Mouse (Mus musculus): ENCODE data around the gene Fth1.

Gene Fth1

DNA sequence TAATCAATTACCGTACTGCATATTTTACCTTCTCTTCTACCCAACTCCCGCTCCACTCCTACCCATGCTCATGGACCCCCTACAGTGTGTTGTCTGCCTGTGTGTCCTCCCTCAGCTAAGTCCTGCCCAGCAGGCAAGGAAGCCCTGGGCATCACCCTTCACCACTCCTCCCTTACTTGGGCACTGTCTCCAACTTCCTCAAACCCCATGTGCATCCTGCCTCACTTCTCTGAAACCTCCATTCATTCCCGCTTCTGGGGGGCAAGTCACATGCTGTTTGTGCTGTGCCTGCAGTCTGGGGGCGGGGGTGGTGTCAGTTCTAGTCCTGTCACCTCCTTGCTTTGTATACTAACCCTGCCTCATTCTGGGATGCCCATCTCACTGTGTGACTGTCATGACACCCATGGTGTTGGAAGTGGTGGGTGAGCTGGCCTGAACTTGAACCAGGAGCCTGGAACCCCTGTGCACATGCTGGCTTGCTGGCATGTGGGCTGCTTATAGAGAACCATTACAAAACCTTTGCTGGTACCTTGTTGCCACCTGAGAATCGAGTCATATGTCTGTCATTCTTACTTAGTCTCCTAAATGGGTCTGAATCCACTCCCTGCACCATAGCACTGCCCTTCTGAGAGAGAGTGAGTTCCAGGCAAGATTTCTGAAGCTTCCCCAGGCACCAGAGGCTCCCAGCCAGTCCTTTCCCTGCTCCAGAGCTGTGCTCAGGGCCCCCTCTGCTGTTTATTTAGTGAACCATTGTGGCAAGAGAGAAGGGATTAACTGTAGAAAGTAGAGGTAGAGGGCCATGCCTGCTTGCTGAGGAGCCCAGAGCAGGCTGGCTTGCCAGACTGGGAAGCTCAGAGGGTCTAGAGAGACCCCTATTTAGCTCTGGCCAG, 42.3 kb downstream of the Fth1 start:
- DNase-seq (ENCODE audit: low read depth, low spot score): no peak

DNA sequence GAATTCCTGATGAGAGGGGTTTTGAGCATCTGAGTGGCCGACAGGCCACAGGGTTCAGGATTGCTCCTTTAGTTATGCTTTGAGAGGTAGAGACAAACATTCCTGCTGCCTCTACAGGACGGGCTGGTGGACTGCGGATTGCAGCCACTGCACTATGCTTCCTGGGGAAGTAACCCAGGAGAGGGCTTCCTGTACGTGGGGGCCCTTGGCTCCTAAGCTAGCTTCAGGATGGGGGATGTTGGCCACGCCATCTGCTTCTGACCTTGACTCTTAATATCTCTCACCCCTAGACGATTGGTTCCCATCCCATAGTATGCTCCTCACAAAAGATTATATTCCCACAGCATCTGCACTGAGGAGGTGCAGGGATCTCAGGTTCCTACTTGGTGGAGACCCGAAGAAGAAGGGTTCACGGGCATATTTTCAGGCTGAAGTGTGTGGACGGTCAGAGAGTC, 42.9 kb downstream of the Fth1 start:
- DNase-seq (ENCODE audit: low read depth, low spot score): no peak

DNA sequence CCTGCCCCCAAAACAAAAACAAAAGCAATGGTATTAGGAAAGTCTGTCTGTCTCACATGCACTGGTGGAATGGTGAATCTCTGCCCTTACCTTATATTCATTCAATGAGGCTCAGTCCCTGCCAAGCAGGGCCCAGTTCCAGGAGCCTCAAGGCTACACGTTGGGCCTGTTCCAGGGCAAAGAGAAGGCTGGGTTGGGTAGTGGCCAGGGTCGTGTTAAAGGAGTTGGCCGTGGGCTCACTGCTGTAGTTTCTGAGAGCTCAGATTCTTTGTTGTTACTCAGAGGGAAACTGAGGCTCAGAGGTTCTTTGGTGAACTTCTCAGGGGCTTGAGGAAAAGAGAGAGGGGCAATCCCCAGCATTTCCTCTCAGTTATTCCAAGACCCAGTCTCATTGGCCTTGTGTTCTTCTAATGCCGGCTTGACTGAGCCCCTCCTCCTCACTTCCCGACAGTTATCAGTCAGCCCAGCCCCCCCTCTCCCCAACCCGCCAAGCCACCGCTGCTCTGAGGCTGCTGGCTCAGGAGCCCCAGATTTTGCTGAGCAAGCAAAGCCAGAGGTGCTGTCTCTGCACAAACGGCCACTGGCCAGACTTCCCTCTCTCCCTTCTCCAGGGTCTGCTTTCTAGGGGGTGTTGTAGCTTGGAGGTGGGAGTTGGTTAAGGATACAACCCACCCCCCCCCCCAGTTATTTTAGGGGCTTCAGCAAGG, 44.9 kb downstream of the Fth1 start:
- DNase-seq (ENCODE audit: low read depth, low spot score): no peak

DNA sequence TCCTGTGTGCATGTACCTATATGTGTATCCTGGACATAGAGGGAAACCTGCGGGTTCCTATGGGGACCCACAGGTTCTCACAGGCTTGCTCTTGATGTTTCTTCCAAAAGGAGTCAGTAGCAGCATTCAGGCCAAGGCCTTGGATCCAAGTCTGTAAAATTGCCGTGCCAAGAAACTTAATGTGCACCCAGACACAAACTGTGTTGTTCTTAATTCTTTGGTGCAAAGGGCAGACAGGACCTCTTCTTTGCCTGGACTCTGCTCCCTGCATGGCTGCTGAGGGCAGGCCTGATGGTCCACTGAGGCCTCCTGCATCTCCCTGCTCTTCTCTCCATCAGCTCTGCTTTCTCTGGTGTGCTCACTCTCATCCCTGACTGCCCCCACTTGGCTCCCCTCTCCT, 49.3 kb downstream of the Fth1 start:
- no peak for DNase-seq (ENCODE audit: low read depth, low spot score)

DNA sequence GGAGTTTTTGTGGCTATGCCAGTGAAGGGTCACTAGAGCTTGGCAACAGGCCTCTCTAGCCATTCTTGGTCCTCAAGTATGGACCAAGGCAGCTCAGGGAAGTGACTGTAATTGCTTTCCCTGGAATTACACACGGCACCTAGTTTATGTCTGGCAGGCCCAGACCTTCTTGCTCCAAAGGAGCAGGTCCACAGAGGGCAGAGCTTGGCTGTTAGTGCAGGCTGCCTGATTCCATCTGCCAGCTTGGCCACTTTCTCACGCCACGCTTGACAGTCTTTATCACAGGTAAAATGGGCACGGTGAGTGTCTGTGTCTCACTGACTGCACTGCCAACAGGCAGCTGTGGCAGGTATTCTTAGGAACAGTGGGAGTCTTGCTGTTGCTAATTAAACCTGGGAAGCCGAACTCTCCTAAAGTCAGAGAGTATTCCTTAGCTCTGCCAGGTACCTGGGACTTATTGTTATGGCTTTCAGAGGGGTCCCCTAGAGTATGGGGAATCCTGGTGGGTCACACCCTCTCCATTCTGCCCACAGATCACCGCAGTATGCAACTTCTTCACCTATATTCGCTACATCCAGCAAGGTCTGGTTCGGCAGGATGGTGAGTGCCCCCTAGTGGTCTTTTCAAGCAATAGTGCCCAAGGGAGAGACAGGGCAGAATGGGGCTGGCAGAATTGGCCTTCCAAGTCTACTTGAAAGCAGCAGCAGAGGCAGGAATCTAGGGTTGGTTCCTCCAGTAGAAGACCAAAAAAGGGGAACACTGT, 53.0 kb downstream of the Fth1 start:
- peak; percentile 58 for DNase-seq (ENCODE audit: low read depth, low spot score)

DNA sequence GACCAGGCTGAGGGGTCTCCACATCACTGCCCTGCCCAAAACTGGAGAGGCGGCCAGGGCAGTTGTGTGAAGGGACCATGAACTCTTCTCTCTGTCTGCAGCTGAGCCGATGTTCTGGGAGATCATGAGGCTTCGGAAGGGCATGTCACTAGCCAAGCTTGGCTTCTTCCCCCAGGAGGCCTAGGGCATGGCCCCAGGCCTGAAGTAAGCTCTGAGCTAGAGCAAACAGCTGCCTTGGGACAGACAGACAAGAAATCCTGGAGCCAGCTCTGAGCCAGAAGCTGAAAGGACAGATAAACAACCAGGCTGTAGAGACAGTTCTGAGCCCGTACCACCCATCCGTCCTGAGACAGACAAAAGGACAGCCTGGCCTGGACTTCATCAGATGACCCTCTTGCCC, 54.0 kb downstream of the Fth1 start:
- DNase-seq (ENCODE audit: low read depth, low spot score): no peak
